Mouse (Mus musculus): ENCODE measurements around the gene Sf3b3. TPM values are rescaled to one million over a fixed set of nuclear protein-coding genes. Genes with fewer than 3 reads are reported as not detected.

Gene Sf3b3
- polyA plus RNA-seq, 1 experiment from 2014 or later = 92.8 TPM

GRCm38 (mm10) chr8:110785366-110785765 is 61.2 kb downstream of the Sf3b3 start:
- Histone ChIP-seq H3K36me3 (ENCODE audit: control insufficient read depth, insufficient read depth, low read length) (no peaks in the 10 kb centered on the region), H3K4me1 (ENCODE audit: control insufficient read depth, insufficient read depth, low read length) (no peaks in the 10 kb centered on the region), H3K4me3 (ENCODE audit: low read depth, low read length) (no peak overlapping the region), H3K4me2 (no peak overlapping the region), H3K27ac (ENCODE audit: low read depth, low read length) (no peak overlapping the region), H3K27me3 (ENCODE audit: control insufficient read depth, insufficient read depth, low read length) (no peaks in the 10 kb centered on the region), H3K9ac (ENCODE audit: low read depth, low read length) (no peak overlapping the region), H3K9me3 (replicated peaks; ENCODE audit: control insufficient read depth, low read length) (no peaks in the 10 kb centered on the region)
- 61% methylated on average over 2 of the region's 2 CpGs for WGBS (ENCODE audit: insufficient replicate concordance)
- no peak for ATAC-seq (replicated peaks; ENCODE audit: insufficient number of reproducible peaks, low FRiP score, low TSS enrichment)

GRCm38 (mm10) chr8:110779924-110780718 is 66.5 kb downstream of the Sf3b3 start:
- no peak overlapping the region for H3K4me2 ChIP-seq
- H3K27me3 ChIP-seq (ENCODE audit: control insufficient read depth, insufficient read depth, low read length) = no peaks in the 10 kb centered on the region
- ATAC-seq (replicated peaks; ENCODE audit: insufficient number of reproducible peaks, low FRiP score, low TSS enrichment) = no peak
- H3K4me1 ChIP-seq (ENCODE audit: control insufficient read depth, insufficient read depth, low read length) = no peaks in the 10 kb centered on the region
- no peak overlapping the region for H3K27ac ChIP-seq (ENCODE audit: low read depth, low read length)
- H3K36me3 ChIP-seq (ENCODE audit: control insufficient read depth, insufficient read depth, low read length) = no peaks in the 10 kb centered on the region
- no peak overlapping the region for H3K9ac ChIP-seq (ENCODE audit: low read depth, low read length)
- no peaks in the 10 kb centered on the region for H3K9me3 ChIP-seq (replicated peaks; ENCODE audit: control insufficient read depth, low read length)
- 78% methylated on average over 13 of the region's 13 CpGs for WGBS (ENCODE audit: insufficient replicate concordance)
- no peak overlapping the region for H3K4me3 ChIP-seq (ENCODE audit: low read depth, low read length)

- Histone ChIP-seq H3K9me3 (replicated peaks; ENCODE audit: control insufficient read depth, low read length) (no peaks in the 10 kb centered on the region), H3K27me3 (ENCODE audit: control insufficient read depth, insufficient read depth, low read length) (no peaks in the 10 kb centered on the region), H3K9ac (ENCODE audit: low read depth, low read length) (no peak overlapping the region), H3K4me1 (ENCODE audit: control insufficient read depth, insufficient read depth, low read length) (no peaks in the 10 kb centered on the region), H3K4me3 (ENCODE audit: low read depth, low read length) (no peak overlapping the region), H3K4me2 (no peak overlapping the region), H3K27ac (ENCODE audit: low read depth, low read length) (no peak overlapping the region), H3K36me3 (ENCODE audit: control insufficient read depth, insufficient read depth, low read length) (no peaks in the 10 kb centered on the region)
- ATAC-seq (replicated peaks; ENCODE audit: insufficient number of reproducible peaks, low FRiP score, low TSS enrichment) = no peak
- WGBS (ENCODE audit: insufficient replicate concordance) = 90% methylated on average over 3 of the region's 3 CpGs
Observed at GRCm38 (mm10) chr8:110776335-110776734, 70.3 kb downstream of the Sf3b3 start.

GRCm38 (mm10) chr8:110775721-110776120 is 70.9 kb downstream of the Sf3b3 start:
- H3K27me3 ChIP-seq (ENCODE audit: control insufficient read depth, insufficient read depth, low read length) = no peaks in the 10 kb centered on the region
- H3K4me3 ChIP-seq (ENCODE audit: low read depth, low read length) = no peak overlapping the region
- no peak overlapping the region for H3K4me2 ChIP-seq
- H3K27ac ChIP-seq (ENCODE audit: low read depth, low read length) = no peak overlapping the region
- no peaks in the 10 kb centered on the region for H3K4me1 ChIP-seq (ENCODE audit: control insufficient read depth, insufficient read depth, low read length)
- H3K9ac ChIP-seq (ENCODE audit: low read depth, low read length) = no peak overlapping the region
- no peak for ATAC-seq (replicated peaks; ENCODE audit: insufficient number of reproducible peaks, low FRiP score, low TSS enrichment)
- no peaks in the 10 kb centered on the region for H3K9me3 ChIP-seq (replicated peaks; ENCODE audit: control insufficient read depth, low read length)
- no peaks in the 10 kb centered on the region for H3K36me3 ChIP-seq (ENCODE audit: control insufficient read depth, insufficient read depth, low read length)
- 77% methylated on average over 3 of the region's 3 CpGs for WGBS (ENCODE audit: insufficient replicate concordance)

- Histone ChIP-seq H3K4me3 (ENCODE audit: low read depth, low read length) (no peak overlapping the region), H3K27ac (ENCODE audit: low read depth, low read length) (no peak overlapping the region), H3K27me3 (ENCODE audit: control insufficient read depth, insufficient read depth, low read length) (no peaks in the 10 kb centered on the region), H3K9ac (ENCODE audit: low read depth, low read length) (no peak overlapping the region), H3K36me3 (ENCODE audit: control insufficient read depth, insufficient read depth, low read length) (no peaks in the 10 kb centered on the region), H3K4me1 (ENCODE audit: control insufficient read depth, insufficient read depth, low read length) (no peaks in the 10 kb centered on the region), H3K4me2 (no peak overlapping the region), H3K9me3 (replicated peaks; ENCODE audit: control insufficient read depth, low read length) (no peaks in the 10 kb centered on the region)
- no peak for ATAC-seq (replicated peaks; ENCODE audit: insufficient number of reproducible peaks, low FRiP score, low TSS enrichment)
- WGBS (ENCODE audit: insufficient replicate concordance) = 65% methylated on average over 8 of the region's 8 CpGs
Observed at GRCm38 (mm10) chr8:110775316-110775715, 71.3 kb downstream of the Sf3b3 start.

- no peak for ATAC-seq (replicated peaks; ENCODE audit: insufficient number of reproducible peaks, low FRiP score, low TSS enrichment)
- H3K4me3 ChIP-seq (ENCODE audit: low read depth, low read length) = no peak overlapping the region
- H3K27ac ChIP-seq (ENCODE audit: low read depth, low read length) = no peak overlapping the region
- no peak overlapping the region for H3K4me2 ChIP-seq
- no peak overlapping the region for H3K9ac ChIP-seq (ENCODE audit: low read depth, low read length)
- H3K9me3 ChIP-seq (replicated peaks; ENCODE audit: control insufficient read depth, low read length) = no peaks in the 10 kb centered on the region
- no peaks in the 10 kb centered on the region for H3K27me3 ChIP-seq (ENCODE audit: control insufficient read depth, insufficient read depth, low read length)
- WGBS (ENCODE audit: insufficient replicate concordance) = 83% methylated on average over 6 of the region's 6 CpGs
- no peaks in the 10 kb centered on the region for H3K4me1 ChIP-seq (ENCODE audit: control insufficient read depth, insufficient read depth, low read length)
- no peaks in the 10 kb centered on the region for H3K36me3 ChIP-seq (ENCODE audit: control insufficient read depth, insufficient read depth, low read length)
Observed at GRCm38 (mm10) chr8:110774725-110775124, 71.9 kb downstream of the Sf3b3 start.

- H3K4me2 ChIP-seq = no peak overlapping the region
- no peaks in the 10 kb centered on the region for H3K36me3 ChIP-seq (ENCODE audit: control insufficient read depth, insufficient read depth, low read length)
- H3K27me3 ChIP-seq (ENCODE audit: control insufficient read depth, insufficient read depth, low read length) = no peaks in the 10 kb centered on the region
- H3K4me3 ChIP-seq (ENCODE audit: low read depth, low read length) = no peak overlapping the region
- H3K4me1 ChIP-seq (ENCODE audit: control insufficient read depth, insufficient read depth, low read length) = no peaks in the 10 kb centered on the region
- 73% methylated on average over 3 of the region's 3 CpGs for WGBS (ENCODE audit: insufficient replicate concordance)
- H3K9me3 ChIP-seq (replicated peaks; ENCODE audit: control insufficient read depth, low read length) = no peaks in the 10 kb centered on the region
- H3K27ac ChIP-seq (ENCODE audit: low read depth, low read length) = no peak overlapping the region
- no peak overlapping the region for H3K9ac ChIP-seq (ENCODE audit: low read depth, low read length)
- no peak; the same call in 1 of the 2 replicates for ATAC-seq (replicated peaks; ENCODE audit: insufficient number of reproducible peaks, low FRiP score, low TSS enrichment)
Observed at GRCm38 (mm10) chr8:110774047-110774446, 72.5 kb downstream of the Sf3b3 start.

GRCm38 (mm10) chr8:110772452-110772851 is 74.1 kb downstream of the Sf3b3 start:
- no peaks in the 10 kb centered on the region for H3K27me3 ChIP-seq (ENCODE audit: control insufficient read depth, insufficient read depth, low read length)
- no peak overlapping the region for H3K9ac ChIP-seq (ENCODE audit: low read depth, low read length)
- no peak overlapping the region for H3K27ac ChIP-seq (ENCODE audit: low read depth, low read length)
- H3K4me2 ChIP-seq = no peak overlapping the region
- no peak overlapping the region for H3K4me3 ChIP-seq (ENCODE audit: low read depth, low read length)
- no peaks in the 10 kb centered on the region for H3K4me1 ChIP-seq (ENCODE audit: control insufficient read depth, insufficient read depth, low read length)
- H3K36me3 ChIP-seq (ENCODE audit: control insufficient read depth, insufficient read depth, low read length) = no peaks in the 10 kb centered on the region
- no peaks in the 10 kb centered on the region for H3K9me3 ChIP-seq (replicated peaks; ENCODE audit: control insufficient read depth, low read length)
- no peak for ATAC-seq (replicated peaks; ENCODE audit: insufficient number of reproducible peaks, low FRiP score, low TSS enrichment)
- 67% methylated on average over 7 of the region's 7 CpGs for WGBS (ENCODE audit: insufficient replicate concordance)

- H3K27ac ChIP-seq (ENCODE audit: low read depth, low read length) = no peak overlapping the region
- H3K9me3 ChIP-seq (replicated peaks; ENCODE audit: control insufficient read depth, low read length) = no peaks in the 10 kb centered on the region
- no peak overlapping the region for H3K4me3 ChIP-seq (ENCODE audit: low read depth, low read length)
- no peak for ATAC-seq (replicated peaks; ENCODE audit: insufficient number of reproducible peaks, low FRiP score, low TSS enrichment)
- no peak overlapping the region for H3K4me2 ChIP-seq
- 79% methylated on average over 6 of the region's 6 CpGs for WGBS (ENCODE audit: insufficient replicate concordance)
- H3K27me3 ChIP-seq (ENCODE audit: control insufficient read depth, insufficient read depth, low read length) = no peaks in the 10 kb centered on the region
- H3K36me3 ChIP-seq (ENCODE audit: control insufficient read depth, insufficient read depth, low read length) = no peaks in the 10 kb centered on the region
- H3K4me1 ChIP-seq (ENCODE audit: control insufficient read depth, insufficient read depth, low read length) = no peaks in the 10 kb centered on the region
- no peak overlapping the region for H3K9ac ChIP-seq (ENCODE audit: low read depth, low read length)
Observed at GRCm38 (mm10) chr8:110767261-110767660, 79.3 kb downstream of the Sf3b3 start.

Data from heart, embryonic 11.5 days (tissue).